ENCODE assay signal across 18 mouse cellular contexts in the genomic region with DNA sequence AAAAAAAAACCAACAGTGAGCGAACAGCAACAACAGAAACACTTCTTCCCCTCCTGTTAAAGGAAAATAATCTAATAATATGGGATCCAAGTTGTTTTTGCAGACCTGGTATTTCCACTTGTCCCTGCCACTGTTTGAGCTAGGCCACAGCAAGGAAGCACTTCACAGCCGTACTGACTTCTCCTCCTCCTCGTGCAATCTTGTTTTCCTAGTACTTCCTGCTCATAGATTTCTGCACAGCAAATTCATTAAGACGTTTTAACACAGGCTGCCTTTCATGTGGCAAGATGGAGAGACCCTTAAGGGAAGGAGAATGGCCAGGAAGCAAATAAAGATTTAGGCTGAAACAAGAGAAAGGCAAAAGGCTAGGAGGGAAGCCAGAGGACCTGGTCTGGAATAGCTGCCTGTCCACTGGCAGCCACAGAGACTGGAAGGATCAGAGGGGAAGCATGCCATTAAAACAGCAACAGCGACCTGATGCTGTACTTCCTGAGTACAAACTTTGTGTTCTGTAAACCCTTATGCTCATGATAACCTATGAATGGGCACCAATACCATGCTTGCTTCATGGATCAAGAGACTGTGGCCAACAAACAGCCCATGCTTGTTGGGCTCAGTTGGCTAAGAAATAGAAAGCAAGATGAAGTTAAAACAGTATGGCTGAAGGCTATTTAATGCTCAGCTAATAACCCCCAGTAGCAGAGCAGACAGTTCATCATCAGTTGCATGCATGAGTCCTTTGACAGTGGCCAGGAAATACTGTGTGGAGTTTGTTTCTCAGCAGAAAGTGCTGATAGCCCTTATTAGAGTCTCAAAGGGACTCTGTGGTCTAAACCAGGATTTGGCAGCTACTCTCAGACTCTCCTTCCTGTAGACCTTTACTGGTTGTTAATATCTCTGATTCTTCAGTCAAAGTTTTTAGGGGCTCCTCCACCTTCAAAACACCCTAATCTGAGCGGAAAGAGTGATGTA.
DNase-seq lines count a peak whose midpoint lies in the region; ATAC-seq lines count a peak whose summit lies in the region.
"Had no signal": no experiment of that assay in that cellular context is flagged by ENCODE, and none has a peak within 500 bp of the region (broad histone marks: within the 10 kb centered on the region; RNA-seq: fewer than 3 reads in every experiment).

No protein-coding gene starts in this region.

- no peak for ATAC-seq in heart, embryonic 11.5 days (replicated peaks; ENCODE audit: insufficient number of reproducible peaks, low FRiP score, low TSS enrichment)
- no peak for ATAC-seq in kidney, embryonic 16.5 days (ENCODE audit: low FRiP score, low TSS enrichment)
- peak; percentile 44; the same call in 1 of the 2 replicates for ATAC-seq in granulocyte monocyte progenitor cell, adult 5-6 weeks (replicated peaks; ENCODE audit: poor library complexity, severe bottlenecking)
- no peak for ATAC-seq in liver, embryonic 11.5 days (replicated peaks; ENCODE audit: low FRiP score)
- ATAC-seq: forebrain, embryonic 15.5 days; intestine, embryonic 15.5 days; liver, embryonic 12.5 days had no signal

- no peaks in the 10 kb centered on the region for H3K27me3 ChIP-seq in heart, embryonic 11.5 days (ENCODE audit: control insufficient read depth, insufficient read depth, low read length)
- H3K27me3 ChIP-seq in kidney, embryonic 16.5 days (ENCODE audit: insufficient read depth, low read length) = no peaks in the 10 kb centered on the region
- no peaks in the 10 kb centered on the region for H3K27me3 ChIP-seq in liver, embryonic 11.5 days (replicated peaks; ENCODE audit: control insufficient read depth, insufficient read depth, low read length)
- H3K27me3 ChIP-seq: forebrain, embryonic 15.5 days; hindbrain, embryonic 13.5 days; intestine, embryonic 15.5 days; liver, embryonic 12.5 days had no signal

- H3K4me1 ChIP-seq in heart, embryonic 11.5 days (ENCODE audit: control insufficient read depth, insufficient read depth, low read length) = no peaks in the 10 kb centered on the region; the same call in 1 of the 2 replicates
- H3K4me1 ChIP-seq in kidney, embryonic 16.5 days (ENCODE audit: insufficient read depth, low read length) = peaks cover 13% of the 10 kb centered on the region; the same call in 1 of the 2 replicates
- peaks cover 5% of the 10 kb centered on the region; the same call in 1 of the 2 replicates for H3K4me1 ChIP-seq in liver, embryonic 11.5 days (replicated peaks; ENCODE audit: control insufficient read depth, insufficient read depth, low read length)
- H3K4me1 ChIP-seq: forebrain, embryonic 15.5 days; hindbrain, embryonic 13.5 days; intestine, embryonic 15.5 days had no signal

- H3K4me2 ChIP-seq in heart, embryonic 11.5 days = no peak overlapping the region
- no peak overlapping the region for H3K4me2 ChIP-seq in kidney, embryonic 16.5 days (replicated peaks; ENCODE audit: low read depth, low read length)
- H3K4me2 ChIP-seq in liver, embryonic 11.5 days = no peak overlapping the region
- H3K4me2 ChIP-seq: forebrain, embryonic 15.5 days; hindbrain, embryonic 13.5 days; intestine, embryonic 15.5 days; liver, embryonic 12.5 days had no signal

- no peak for DNase-seq in heart, adult 9 months (ENCODE audit: low spot score in 2 of 2)
- DNase-seq in kidney, postnatal 36 days = no peak
- DNase-seq in liver, embryonic 11.5 days (ENCODE audit: low spot score) = no peak
- DNase-seq in left cerebral cortex, postnatal 25 days (ENCODE audit: low spot score in 2 of 2) = no peak
- DNase-seq: adrenal gland, postnatal 25 days; cerebellum, adult 2 months; kidney, postnatal 4 days; spleen, adult 18-20 months; thymus, adult 2 months had no signal

- no peak overlapping the region for H3K9ac ChIP-seq in heart, embryonic 11.5 days (ENCODE audit: low read depth, low read length)
- H3K9ac ChIP-seq in kidney, embryonic 16.5 days (replicated peaks; ENCODE audit: low read length) = no peak overlapping the region
- no peak overlapping the region for H3K9ac ChIP-seq in liver, embryonic 11.5 days (ENCODE audit: low read depth, low read length)
- H3K9ac ChIP-seq: forebrain, embryonic 15.5 days; hindbrain, embryonic 13.5 days; intestine, embryonic 15.5 days; liver, embryonic 12.5 days had no signal

- no peaks in the 10 kb centered on the region for H3K36me3 ChIP-seq in heart, embryonic 11.5 days (ENCODE audit: control insufficient read depth, insufficient read depth, low read length)
- H3K36me3 ChIP-seq in kidney, embryonic 16.5 days (ENCODE audit: insufficient read depth, low read length) = no peaks in the 10 kb centered on the region
- no peaks in the 10 kb centered on the region for H3K36me3 ChIP-seq in macrophage (ENCODE audit: inconsistent target)
- no peaks in the 10 kb centered on the region for H3K36me3 ChIP-seq in liver, embryonic 11.5 days (ENCODE audit: control insufficient read depth, insufficient read depth, low read length)
- H3K36me3 ChIP-seq: forebrain, embryonic 15.5 days; hindbrain, embryonic 13.5 days; intestine, embryonic 15.5 days; liver, embryonic 12.5 days had no signal

- no peaks in the 10 kb centered on the region for H3K79me2 ChIP-seq in macrophage (ENCODE audit: inconsistent target)

- intact Hi-C loops in left cerebral cortex, postnatal 25 days (cut with DNase I) = no loop called here

- peak overlapping the region; percentile 51; the same call in 1 of the 2 replicates for H3K27ac ChIP-seq in heart, embryonic 11.5 days (ENCODE audit: low read depth, low read length)
- H3K27ac ChIP-seq in kidney, embryonic 16.5 days (ENCODE audit: low read length) = 0 out of 2 replicates have a peak overlapping the region, but pooled peaks have one; percentile 0
- peak overlapping the region; percentile 7; the same call in 1 of the 2 replicates for H3K27ac ChIP-seq in macrophage
- no peak overlapping the region for H3K27ac ChIP-seq in liver, embryonic 11.5 days (ENCODE audit: low read depth, low read length)
- H3K27ac ChIP-seq: forebrain, embryonic 15.5 days; hindbrain, embryonic 13.5 days; intestine, embryonic 15.5 days; liver, embryonic 12.5 days had no signal

- WGBS in heart, embryonic 11.5 days (ENCODE audit: insufficient replicate concordance) = 57% methylated on average over 6 of the region's 6 CpGs
- 45% methylated on average over 6 of the region's 6 CpGs for WGBS in kidney, embryonic 16.5 days
- 33% methylated on average over 6 of the region's 6 CpGs for WGBS in macrophage (ENCODE audit: missing documents)
- WGBS in liver, embryonic 11.5 days = 51% methylated on average over 6 of the region's 6 CpGs

- no peaks in the 10 kb centered on the region for H3K9me3 ChIP-seq in heart, embryonic 11.5 days (replicated peaks; ENCODE audit: control insufficient read depth, low read length)
- no peaks in the 10 kb centered on the region for H3K9me3 ChIP-seq in kidney, embryonic 16.5 days (ENCODE audit: low read length)
- no peaks in the 10 kb centered on the region for H3K9me3 ChIP-seq in liver, embryonic 11.5 days (ENCODE audit: control insufficient read depth, low read length)
- H3K9me3 ChIP-seq: forebrain, embryonic 15.5 days; hindbrain, embryonic 13.5 days; intestine, embryonic 15.5 days; liver, embryonic 12.5 days had no signal

- no peak overlapping the region for H3K4me3 ChIP-seq in heart, embryonic 11.5 days (ENCODE audit: low read depth, low read length)
- no peak overlapping the region for H3K4me3 ChIP-seq in kidney, embryonic 16.5 days (ENCODE audit: low read length)
- no peak overlapping the region for H3K4me3 ChIP-seq in macrophage (ENCODE audit: inconsistent target)
- no peak overlapping the region for H3K4me3 ChIP-seq in liver, embryonic 11.5 days (ENCODE audit: low read depth, low read length)
- H3K4me3 ChIP-seq: erythroblast, embryonic 14.5 days; forebrain, embryonic 15.5 days; hindbrain, embryonic 13.5 days; intestine, embryonic 15.5 days; liver, embryonic 12.5 days had no signal
